Mouse (Mus musculus): Measurements from ENCODE around the gene Dcst1. TPM values are rescaled to one million over a fixed set of nuclear protein-coding genes. Genes with fewer than 3 reads are reported as not detected.

Gene Dcst1
- total RNA-seq, 2 experiments from 2014 or later = not detected

DNA sequence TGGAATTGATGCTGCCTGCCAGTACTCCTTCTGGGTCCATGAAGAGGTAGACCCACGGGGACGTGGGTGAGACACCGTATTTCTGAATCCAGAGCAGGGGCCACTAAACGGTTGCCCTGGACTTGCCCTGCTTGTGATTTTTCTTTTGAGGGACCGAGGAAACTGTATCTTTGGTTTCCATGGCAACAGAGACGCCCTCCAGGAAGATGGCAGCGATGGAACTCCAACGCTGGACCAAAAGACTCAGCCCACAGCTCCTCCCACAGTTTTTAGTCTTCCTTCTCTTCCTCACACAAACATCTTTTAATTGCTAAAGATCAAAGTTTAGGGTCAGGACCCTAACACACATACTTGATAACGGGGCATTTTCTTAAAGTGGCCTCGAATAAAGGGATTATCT is 33.0 kb downstream of the Dcst1 start:
- no peak for DNase-seq

DNA sequence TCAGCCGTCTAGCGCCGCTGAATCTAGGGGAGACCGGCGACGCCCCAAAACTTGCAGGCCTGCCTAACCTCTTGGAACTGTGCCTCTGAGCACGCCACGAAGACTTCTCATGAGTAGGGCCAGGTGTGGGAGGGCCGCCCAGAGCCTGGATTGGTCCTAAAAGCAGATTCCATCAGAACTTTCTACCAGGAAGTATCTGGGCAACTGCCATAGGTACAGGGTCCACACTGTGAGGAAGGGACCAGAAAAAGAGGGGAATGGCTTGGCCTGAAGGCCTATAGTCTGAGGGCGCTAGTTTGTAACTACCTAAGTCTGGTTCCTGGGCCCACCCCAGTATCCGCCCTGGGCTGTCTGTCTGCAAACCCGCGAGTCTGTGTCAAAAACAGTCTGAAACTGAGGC is 33.5 kb downstream of the Dcst1 start:
- DNase-seq = no peak

DNA sequence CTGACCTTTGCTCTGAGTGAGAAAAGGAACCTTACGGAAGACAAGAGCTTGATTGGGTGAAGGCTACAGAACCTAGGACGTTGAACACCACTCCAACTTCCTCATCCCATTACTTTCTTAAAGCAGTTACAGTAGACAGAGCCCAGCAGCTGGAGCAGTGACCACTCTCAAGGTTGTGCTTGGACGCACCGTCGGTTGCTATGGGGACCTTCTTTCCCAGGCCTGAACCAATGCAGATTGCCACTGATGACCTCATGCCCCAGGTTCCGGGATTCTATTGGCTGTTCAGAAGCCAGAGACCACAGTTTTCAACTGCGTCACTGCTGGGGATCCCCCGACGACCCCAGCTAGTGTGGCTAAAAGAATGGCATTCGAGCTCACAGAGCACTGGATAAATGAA is 34.1 kb downstream of the Dcst1 start:
- DNase-seq = no peak

DNA sequence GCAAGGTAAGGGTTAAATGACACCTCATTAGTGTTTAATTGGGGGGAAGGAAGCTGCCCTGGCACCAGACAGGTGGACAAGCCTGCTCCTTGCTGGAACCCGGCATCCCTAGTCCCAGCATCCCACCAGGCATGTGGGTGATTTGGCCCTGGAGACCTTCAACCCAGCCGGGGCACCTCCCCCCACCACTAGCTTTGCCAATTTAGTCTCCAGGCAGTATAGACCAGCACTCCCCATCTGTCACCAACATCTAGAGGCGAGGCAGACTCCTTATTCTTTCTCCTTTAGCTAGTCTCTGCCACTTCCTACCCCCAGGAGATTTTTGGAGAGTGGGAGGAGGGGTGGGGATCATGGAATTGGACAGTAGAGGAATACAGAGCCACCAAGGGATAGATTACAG is 34.7 kb downstream of the Dcst1 start:
- no peak for DNase-seq

DNA sequence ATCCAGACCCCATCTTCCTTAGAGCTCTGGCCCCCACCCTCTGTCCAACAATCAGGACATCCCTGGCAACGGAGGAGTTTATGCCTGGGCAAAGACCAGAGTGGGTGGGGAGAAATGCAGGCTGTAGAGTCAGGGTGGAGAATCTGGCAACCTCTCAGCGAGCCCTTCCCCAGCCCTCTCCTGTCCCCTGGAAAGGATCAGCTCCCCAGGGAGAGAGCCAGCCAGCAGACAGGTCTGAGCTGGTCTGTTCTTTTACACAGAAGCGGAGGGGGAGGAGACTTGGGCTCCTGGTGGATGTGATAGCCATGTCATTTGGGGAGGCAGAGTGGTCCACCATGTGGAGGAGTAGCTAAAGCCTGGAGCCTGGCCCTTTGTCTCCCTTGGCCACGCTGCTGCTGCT is 36.4 kb downstream of the Dcst1 start:
- DNase-seq = no peak

DNA sequence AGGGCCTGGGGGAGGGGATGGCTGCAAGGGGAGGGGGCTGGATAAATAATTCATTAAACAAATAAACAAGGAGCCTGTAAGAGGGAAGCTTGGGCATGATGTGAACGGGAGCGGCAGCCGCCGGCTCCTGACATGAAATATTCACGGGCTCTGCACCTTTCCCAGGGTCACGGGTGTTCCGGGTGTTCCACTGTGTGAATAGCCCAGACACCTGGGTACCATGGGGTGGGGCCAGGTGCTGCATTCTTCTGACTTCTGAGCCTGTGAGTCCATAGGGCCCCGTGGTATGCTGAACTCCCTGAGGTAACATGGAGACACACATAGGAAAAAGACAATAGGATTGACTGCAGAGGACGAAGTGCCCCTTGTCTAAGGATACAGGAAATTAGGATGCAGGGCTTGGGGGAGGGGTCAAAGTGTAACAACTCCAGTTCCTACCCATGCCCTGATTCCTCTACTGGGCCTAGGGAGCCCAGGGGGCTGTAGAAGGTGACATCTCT is 37.6 kb downstream of the Dcst1 start:
- DNase-seq = no peak

DNA sequence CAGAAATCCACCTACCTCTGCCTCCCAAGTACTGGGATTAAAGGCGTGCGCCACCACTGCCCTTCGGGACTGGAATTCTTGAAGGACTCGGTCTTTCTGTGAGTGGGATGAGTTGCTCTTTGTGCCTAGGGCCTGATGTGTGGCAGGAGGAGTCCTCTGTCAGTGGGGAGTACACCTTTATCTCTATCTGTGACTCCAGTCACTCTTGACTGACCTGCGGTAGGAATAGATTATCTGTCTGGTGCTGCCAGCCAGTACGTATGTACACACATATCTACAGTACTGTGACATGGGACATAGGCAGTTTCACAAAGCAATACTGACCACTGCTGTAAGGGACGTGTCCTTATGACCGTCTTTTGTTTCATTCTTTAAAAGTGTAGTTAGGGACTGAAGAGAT is 39.2 kb downstream of the Dcst1 start:
- DNase-seq = no peak

DNA sequence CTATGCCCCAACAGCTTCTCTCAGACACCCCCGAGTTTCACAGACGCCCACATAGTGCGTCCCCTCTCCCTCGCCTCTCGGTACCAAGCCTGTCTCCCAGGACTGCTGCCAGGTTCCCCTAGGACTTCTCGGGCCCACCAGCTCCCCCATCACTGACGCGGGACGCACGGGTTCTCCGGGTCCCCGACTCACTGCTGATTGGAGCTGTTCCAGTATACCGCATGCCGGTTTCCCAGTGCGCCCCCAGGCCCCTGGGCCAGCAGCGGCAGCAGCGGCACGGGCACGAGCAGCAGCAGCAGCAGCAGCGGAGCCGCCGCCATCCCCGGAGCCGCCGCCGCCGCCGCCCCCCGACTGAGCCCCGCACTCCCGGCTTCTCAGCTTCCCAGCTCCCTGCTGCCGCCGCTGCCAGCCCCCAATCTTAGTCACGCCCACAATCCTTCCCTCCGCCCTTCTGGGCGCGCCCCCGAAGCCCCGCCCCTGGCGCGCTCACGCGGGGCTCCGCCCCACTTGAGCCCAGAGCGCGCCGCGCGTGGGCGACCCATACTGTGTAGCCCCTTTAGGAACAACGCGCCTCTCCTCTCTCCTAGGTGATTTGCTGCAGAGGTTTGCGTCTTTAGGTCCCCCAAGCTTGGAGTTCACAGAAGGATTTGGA is 42.4 kb downstream of the Dcst1 start, which contains the start of gene Efna3:
Efna3 (minus strand) TSS at position 452 of the 652 bp plus-strand sequence.
- DNase-seq = peak; percentile 53

DNA sequence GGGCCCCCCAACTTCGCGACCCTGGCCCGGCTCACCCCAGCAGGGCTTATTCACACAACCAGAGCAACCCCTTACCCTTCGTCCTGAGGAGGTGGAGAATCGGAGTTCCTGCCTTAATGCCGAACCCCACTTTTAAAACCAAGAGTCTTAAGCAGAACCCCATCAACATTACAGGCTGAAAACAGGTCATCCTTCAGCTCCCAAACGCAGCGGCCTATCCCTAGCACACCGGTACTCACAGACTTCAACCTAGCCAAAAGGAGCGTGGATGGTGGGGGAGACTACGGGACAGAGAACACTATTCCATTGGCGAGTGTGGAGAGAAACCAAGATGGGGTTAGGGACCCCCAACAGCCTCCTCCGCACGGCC is 42.9 kb downstream of the Dcst1 start:
- no peak for DNase-seq

DNA sequence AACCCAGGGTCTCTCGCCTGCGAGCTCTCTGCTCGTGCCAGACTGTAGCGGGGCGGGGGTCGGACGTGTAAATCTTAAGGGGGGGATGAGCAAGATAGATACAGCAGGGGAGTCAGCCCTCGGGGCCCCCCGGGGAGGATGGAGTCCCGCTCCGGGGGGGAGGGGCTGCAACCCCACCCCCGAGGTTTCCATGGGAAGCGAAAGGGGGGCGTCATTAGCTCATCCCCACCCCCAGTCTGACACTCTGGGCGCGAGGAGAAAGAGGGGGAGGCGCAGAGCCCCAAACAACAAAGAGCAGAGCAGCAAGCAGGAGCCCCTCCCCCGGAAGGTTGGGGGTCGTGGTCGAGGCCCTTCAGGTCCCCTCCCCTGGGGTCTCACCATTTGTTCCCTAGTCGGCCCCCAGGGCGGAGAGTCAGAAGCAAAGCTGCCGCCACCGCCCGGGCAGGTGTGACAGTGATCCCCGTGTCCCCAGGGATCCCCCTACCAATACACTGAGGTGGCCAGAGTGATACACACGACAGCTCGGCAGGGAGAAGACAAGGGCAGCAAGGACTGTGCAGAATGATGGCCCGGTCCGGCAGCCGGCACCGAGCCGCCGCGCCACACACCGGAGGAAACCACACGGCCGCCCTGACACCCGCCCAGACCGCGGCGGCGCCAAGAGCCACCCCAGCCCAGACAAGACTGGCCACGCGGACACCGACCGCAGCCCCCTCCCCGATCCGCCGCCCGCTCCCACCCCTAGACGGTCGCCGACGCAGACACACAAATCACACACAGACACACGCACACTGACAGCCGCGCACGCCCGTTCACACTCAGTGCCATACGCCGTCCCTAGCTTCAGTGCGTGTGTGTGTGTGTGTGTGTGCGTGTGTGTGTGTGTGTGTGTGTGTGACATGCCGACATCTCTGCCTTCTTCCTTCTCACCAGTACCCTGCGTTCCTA is 43.6 kb downstream of the Dcst1 start:
- DNase-seq = no peak

DNA sequence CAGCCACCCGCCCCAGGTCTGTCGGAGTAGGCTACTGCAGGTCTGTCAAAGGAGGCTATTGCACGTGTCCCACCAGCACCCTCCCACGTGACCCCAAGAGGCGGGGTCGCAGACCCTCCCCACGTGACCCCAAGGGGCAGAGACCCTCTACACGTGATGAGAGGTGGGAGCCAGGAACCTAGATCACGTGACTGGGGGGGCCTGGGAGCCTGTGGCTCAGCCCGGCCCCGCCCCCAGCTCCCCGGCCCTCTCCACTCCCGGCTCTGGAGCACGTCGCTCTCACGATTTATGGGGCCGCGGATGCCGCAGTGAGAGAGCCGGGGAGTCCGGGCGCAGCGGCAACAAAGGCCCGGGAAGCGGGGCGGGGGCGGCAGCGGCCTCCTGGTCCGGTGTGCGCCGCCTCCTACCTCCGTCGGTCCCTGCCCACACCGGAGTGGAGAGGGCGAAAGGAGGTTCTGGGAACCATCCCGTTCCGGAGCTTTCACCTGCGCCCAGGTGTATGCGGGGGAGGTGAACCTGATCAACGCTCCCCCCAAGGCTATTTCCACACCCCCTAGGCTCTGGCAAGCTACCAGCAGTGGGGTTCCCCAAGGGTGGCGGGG is 44.4 kb downstream of the Dcst1 start:
- DNase-seq = no peak

DNA sequence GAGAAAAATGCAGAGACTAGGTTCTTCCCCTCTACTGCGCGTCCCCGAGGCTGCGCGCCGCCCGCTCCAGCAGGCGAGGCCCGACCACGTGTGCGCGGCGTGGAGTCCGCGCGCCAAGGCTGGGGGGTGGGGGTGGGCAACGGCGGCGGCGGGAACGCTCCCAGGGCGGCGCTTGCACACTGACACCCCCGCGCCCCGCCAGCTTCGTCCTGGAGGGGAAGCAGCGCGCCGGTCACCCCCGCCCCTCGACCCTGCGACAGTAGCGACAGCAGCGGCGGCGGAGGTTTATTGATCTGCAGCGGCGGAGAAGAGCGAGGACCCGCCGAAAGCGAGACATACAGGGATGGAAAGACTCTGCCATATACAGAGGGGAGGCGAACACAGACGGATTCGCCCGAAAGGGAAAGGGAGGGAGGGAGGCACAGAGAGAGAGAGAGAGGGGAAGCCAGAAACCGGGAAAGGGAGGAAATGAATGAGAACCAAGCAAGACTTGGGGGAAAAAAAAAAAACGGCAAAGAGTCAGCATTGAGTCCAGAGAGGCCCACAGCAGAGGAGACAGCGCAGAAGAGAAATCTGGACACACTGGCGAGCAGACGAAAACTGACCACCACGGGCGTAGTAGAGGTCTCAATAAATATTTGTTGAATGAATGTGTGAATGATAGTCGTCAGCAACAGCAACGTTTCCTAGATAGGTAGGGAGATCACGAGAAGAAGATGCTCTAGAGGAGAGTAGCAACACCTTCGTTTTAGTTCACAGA is 45.3 kb downstream of the Dcst1 start:
- DNase-seq = no peak

DNA sequence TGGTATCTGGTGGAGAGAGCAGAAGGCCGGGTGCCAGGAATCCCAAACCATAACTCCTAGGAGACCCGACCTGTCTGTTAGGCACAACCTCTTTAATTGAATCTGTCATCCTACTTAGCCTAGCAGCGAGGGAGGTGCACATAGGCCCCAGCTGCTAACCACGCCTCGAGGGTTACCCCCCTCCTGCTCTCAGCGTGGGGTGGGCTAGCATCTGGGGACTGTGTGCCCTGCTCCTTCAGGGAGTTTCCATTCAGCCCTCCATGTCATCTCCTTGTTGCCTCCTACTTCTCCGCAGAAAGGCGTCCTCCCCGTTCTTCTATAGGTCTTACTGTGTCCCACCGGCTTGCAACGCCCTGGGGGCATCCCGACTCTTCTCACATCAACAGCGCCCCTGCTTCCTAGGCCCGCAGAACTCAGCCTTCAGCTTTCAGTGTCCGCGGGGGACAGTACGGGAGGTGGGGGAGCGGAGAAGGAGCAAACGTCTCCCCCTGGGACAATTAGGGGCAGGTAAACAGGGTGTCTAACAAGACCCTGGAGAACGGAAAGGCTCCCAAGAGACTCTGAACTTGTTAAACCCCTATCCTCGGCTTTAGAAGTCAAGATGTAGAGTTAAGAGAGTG is 46.0 kb downstream of the Dcst1 start:
- DNase-seq = no peak

DNA sequence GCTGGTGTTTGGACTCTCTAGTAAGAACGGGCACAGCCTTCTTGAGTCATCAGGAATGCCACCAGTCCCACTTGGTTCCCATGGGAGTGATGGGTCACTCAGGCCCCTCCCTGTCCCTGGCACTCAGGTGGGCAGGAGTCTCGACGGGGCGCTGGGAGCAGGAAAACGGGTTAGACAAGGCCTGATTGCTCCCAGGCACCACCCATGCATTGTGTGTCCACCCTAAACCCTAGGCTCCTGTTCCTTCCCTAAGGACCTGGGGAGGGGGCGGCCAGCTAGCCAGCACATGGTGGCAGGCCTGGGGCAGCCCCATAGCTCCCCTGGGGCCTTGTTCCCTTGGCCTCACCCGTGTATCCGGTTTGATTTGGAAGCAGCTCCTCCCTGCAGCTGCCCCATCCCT is 46.7 kb downstream of the Dcst1 start:
- no peak for DNase-seq

DNA sequence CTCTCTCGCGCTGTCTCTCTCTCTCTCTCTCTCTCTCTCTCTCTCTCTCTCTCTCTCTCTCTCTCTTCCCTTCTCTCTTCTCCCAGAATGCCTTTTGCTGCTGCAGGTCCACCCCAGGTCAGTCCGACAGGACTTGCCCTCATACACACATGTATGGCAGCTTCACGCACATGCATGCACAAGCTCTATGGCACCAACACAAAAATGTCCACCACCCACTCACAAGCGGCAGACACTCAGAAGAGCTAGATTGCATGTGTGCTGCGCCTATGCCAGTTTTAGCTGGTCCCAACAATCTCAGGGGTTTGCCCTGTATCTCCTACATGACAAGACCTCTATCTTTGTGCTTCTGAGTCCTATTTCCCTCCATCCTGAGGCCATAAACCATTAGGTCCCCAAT is 47.8 kb downstream of the Dcst1 start:
- no peak for DNase-seq

DNA sequence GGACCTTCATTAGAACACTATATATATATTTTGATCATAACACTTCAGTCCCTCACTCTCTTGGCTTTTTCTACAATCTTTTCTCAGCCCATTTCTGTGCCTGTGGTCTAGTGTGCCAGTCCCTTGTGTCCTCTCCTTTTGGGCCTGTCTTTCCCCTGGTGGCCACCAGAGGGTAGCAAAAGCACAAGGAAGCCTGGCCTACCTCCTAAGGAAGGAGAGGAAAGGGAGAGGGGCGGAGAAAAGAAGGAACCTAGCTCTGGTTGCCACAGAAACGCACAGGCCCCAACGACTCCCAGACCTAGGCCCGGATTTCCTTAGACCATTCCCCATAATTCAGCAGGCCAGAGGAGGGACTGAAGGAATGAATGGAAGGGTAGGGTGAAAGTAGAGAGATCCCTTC is 48.2 kb downstream of the Dcst1 start:
- peak; percentile 60 for DNase-seq

DNA sequence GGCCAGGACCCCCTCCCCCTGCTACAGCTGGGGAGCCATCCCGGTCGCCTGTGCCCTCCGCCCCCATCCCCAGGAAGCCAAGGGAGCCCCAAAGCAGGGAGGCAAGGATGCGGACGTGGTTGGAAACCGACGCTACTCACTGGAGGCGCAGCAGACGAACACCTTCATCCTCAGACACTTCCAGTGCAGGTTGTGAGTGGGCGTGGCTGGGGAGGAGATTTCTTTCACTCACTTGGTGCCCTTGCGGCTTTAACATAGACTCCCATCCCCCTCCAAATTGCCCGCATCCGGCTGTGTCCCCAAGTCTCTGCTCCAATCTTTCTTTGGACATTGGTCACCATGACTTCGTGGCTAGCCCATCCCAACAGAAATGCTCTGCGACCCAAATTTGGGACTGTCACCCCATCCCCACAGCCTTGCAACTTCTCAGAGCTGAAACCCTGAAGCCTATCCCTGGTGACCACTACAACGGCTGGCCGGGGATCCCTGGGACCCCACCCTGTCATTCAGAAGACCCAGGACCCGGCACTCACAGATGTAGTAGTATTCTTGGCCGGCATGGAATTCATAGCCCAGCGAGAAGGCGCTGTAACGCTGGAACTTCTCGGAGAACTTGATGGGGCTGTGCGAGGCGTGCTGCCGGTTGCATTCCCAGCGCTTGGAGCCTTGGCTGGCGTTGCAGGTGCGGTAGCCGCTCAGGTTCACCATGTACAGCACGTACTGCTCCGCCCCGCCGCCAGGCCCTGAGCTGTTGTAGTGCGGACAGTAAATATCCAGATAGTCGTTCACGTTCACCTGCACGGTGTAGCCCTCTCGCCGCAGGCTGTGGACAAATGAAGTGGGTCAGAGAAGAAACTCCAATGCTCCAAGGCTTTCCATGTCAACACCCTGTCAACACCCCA is 48.9 kb downstream of the Dcst1 start:
- no peak for DNase-seq

DNA sequence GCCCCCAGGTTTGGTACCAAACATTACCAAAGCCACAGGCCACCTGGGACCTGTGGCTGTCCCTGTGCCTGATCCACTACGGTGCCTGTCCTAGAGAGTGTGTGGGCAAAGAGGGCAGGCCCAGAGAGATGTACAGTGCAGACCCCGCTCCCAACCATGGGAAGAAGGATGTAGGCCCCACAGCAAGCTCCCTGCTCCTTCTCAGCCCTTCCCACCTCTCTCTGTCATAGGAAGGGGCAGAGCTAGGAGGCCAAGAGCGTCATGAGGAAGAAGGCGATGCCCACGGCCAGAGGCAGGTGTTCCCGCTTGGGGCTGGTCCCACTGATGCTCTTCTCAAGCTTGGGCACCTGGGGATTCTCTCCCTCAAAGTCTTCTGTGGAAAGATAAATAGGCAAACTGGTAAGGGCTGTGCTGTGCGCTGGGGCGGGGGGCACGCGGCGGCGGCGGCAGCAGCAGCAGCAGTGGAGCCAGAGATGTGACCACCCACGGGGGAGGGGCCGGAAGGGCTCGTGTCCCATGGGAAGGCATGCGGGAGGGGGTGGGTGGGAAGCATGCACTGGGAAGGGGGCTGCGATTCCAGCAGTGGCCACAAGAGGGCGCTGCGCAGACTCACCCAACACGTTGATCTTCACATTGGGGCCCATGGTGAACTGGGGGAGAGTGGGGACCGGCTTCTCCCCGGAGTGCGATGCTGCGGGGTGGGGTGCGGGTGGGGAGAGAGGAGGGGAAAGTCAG is 49.7 kb downstream of the Dcst1 start:
- DNase-seq = peak; percentile 69

DNA sequence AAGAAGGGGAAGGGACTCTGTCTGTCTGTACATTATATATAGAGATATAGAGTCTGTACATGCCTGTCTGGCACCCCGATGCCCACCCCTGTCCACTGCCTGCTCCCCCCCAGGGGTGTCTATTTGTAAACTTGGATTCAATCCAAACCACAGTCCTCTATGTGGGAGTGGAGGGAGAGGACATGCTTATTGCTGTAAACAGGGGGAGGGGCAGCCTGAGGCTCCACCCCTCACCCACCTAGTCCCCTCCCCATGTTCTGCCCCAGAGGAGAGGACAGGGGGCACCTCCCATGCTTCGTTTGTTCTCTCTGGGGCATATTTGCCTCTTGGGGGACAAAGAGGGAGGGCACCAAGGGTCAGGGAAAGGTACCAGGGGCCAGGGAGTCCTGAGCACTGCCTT is 50.3 kb downstream of the Dcst1 start:
- no peak for DNase-seq

DNA sequence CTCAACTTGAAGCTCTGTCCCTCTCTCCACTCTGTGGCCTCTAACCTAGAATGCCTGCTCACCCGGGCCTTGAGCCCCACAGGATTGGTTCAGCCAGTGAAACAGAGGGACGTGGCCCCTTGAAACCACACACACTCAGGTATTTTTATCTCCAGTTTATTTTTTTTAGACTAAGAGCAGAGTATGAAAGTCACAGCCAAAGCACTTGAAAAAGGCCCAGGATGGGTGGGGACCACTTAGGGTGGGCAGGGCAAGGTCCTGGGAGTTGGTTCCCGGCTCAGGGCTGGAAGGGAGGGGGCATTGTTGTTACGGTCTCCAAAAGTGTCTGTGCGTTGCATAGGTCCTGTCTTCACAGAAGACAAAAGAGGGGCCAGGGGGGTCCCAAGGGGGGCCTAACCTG is 50.7 kb downstream of the Dcst1 start:
- no peak for DNase-seq

All from gastrocnemius, postnatal 25 days (tissue).